Mouse (Mus musculus) heart, adult 2 months (tissue): ENCODE results near the gene Nt5c.

Experiments used
- CTCF ChIP-seq: fragments of 200-600 bp; IDR thresholded peaks from 2 replicates; pipeline ENCODE4 v1.8.1; 2022; ENCODE audit warnings: antibody characterized with exemption, mild to moderate bottlenecking, moderate library complexity
- EP300 ChIP-seq: fragments of 200-500 bp; IDR thresholded peaks from 2 replicates; pipeline ENCODE4 v1.6.1; 2011; ENCODE audit warnings: low read depth, low read length, control low read depth; ENCODE audit not compliant: insufficient read depth
- POLR2A ChIP-seq: fragments of 200-500 bp; IDR thresholded peaks from 2 replicates; pipeline ENCODE4 v1.6.1; 2011; ENCODE audit warnings: mild to moderate bottlenecking, low read depth, low read length, control low read depth; ENCODE audit not compliant: insufficient read depth

DNA sequence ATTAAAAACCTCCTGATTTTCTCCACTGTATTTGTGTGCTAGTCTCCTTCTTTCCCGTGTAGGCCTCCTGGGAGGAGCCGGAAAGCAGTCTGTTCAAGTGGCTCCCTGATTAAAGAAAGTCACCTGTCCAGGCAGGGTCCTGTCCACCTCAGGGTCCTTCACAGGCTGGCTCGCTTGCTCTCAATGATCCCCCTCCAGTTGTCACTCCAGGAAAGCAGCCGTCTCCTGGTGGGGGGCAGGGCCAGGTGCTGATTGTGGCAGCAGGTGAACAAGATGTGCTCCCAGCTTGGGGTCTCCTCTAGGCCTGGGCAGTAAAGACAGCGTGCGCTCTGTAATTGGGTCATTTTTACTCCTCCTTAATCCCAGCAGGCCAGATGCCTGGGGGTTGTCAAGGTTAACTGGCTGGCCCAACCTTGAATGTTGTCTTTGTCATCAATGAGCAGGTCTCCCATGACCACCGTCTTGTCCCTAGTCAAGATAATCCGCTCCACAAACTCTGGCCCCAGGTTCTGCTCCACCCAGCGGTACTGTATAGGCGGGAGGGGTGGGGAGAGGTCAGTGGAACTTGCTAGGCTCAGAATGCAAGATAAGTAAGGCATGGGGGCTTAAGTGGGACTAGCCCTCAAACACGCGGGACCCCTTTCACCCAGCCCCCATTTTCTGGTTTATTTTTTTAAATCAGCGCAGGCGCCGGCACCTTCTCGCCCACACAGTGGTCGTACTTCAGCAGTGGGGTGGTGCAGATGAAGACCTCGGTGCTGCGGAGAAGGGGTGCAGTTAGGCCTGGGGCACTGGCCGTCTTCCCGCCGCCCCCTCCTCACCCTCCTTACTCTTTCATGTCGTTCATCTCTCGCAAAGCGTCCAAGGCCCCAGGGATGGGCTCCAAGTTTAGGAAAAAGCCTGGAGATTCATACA, 964 bp downstream of the Nt5c start:
- TF ChIP-seq POLR2A (no peak), EP300 (no peak), CTCF (no peak)
